Mouse (Mus musculus): Measurements from ENCODE around the gene Ggact. TPM values are rescaled to one million over a fixed set of nuclear protein-coding genes. Genes with fewer than 3 reads are reported as not detected.

Gene Ggact
- polyA plus RNA-seq, 1 experiment from 2014 or later = 16.1 TPM

GRCm38 (mm10) chr14:122834753-122835152, 78.8 kb downstream of the Ggact start:
- H3K9ac ChIP-seq (ENCODE audit: low read length) = no peak overlapping the region
- WGBS = 84% methylated on average over 1 of the region's 1 CpGs
- no peaks in the 10 kb centered on the region for H3K27me3 ChIP-seq (ENCODE audit: control insufficient read depth, insufficient read depth, low read length)
- ATAC-seq (replicated peaks; ENCODE audit: extremely low read depth, insufficient read depth, low FRiP score) = no peak
- no peaks in the 10 kb centered on the region for H3K4me1 ChIP-seq (ENCODE audit: control insufficient read depth, insufficient read depth, low read length)
- H3K4me2 ChIP-seq (ENCODE audit: low read depth, low read length) = no peak overlapping the region
- no peaks in the 10 kb centered on the region for H3K36me3 ChIP-seq (ENCODE audit: control insufficient read depth, insufficient read depth)
- H3K9me3 ChIP-seq (replicated peaks; ENCODE audit: control insufficient read depth, low read length) = no peaks in the 10 kb centered on the region
- no peak overlapping the region for H3K4me3 ChIP-seq (ENCODE audit: low read length)
- no peak overlapping the region for H3K27ac ChIP-seq (ENCODE audit: low read length)

DNA sequence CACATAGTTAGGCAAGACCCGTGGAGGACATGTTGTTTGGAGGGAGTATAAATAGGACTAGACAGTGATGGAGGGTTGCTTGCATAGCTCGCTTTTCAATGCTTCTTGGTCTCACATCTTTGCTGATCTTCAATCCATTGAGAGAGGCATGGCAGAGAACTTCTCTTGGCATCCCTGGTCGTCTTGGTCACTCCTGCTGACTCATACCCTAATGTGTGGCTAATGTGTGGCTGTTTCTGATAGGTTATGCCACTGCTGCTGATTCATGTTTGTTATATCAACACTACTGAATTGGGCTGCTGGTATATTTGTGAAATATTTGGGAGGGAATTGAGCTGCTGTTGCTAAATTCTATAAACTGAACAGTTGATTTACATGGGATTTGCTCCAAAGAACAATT, 79.9 kb downstream of the Ggact start:
- Histone ChIP-seq H3K27me3 (ENCODE audit: control insufficient read depth, insufficient read depth, low read length) (no peaks in the 10 kb centered on the region), H3K9me3 (replicated peaks; ENCODE audit: control insufficient read depth, low read length) (no peaks in the 10 kb centered on the region), H3K4me3 (ENCODE audit: low read length) (no peak overlapping the region), H3K36me3 (ENCODE audit: control insufficient read depth, insufficient read depth) (no peaks in the 10 kb centered on the region), H3K27ac (ENCODE audit: low read length) (no peak overlapping the region), H3K4me2 (ENCODE audit: low read depth, low read length) (no peak overlapping the region), H3K4me1 (ENCODE audit: control insufficient read depth, insufficient read depth, low read length) (no peaks in the 10 kb centered on the region), H3K9ac (ENCODE audit: low read length) (no peak overlapping the region)
- no peak for ATAC-seq (replicated peaks; ENCODE audit: extremely low read depth, insufficient read depth, low FRiP score)
- 83% methylated on average over 3 of the region's 3 CpGs for WGBS

- no peak overlapping the region for H3K4me2 ChIP-seq (ENCODE audit: low read depth, low read length)
- H3K4me1 ChIP-seq (ENCODE audit: control insufficient read depth, insufficient read depth, low read length) = no peaks in the 10 kb centered on the region
- no peaks in the 10 kb centered on the region for H3K36me3 ChIP-seq (ENCODE audit: control insufficient read depth, insufficient read depth)
- H3K9me3 ChIP-seq (replicated peaks; ENCODE audit: control insufficient read depth, low read length) = no peaks in the 10 kb centered on the region
- H3K4me3 ChIP-seq (ENCODE audit: low read length) = no peak overlapping the region
- no peak for ATAC-seq (replicated peaks; ENCODE audit: extremely low read depth, insufficient read depth, low FRiP score)
- H3K9ac ChIP-seq (ENCODE audit: low read length) = no peak overlapping the region
- no peaks in the 10 kb centered on the region for H3K27me3 ChIP-seq (ENCODE audit: control insufficient read depth, insufficient read depth, low read length)
- WGBS = 84% methylated on average over 1 of the region's 1 CpGs
- H3K27ac ChIP-seq (ENCODE audit: low read length) = no peak overlapping the region
These were observed 83.1 kb downstream of the Ggact start for GRCm38 (mm10) chr14:122830433-122830832.

DNA sequence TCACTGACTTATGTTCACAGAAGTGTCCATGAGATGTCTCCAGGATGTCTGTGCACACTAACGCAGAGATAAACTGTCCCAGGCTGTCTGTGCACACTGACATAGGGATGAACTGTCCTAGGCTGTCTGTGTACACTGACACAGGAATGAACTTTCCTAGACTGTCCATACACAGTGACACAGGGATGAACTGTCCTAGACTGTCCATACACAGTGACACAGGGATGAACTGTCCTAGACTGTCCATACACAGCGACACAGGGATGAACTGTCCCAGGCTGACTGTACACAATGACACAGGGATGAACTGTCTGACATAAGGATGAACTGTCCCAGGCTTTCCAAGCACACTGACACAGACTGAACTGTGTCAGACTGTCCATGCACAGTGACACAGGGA, 88.1 kb downstream of the Ggact start:
- no peak for ATAC-seq (replicated peaks; ENCODE audit: extremely low read depth, insufficient read depth, low FRiP score)
- H3K4me3 ChIP-seq (ENCODE audit: low read length) = no peak overlapping the region
- H3K4me1 ChIP-seq (ENCODE audit: control insufficient read depth, insufficient read depth, low read length) = no peaks in the 10 kb centered on the region
- no peaks in the 10 kb centered on the region for H3K27me3 ChIP-seq (ENCODE audit: control insufficient read depth, insufficient read depth, low read length)
- H3K27ac ChIP-seq (ENCODE audit: low read length) = no peak overlapping the region
- no peaks in the 10 kb centered on the region for H3K9me3 ChIP-seq (replicated peaks; ENCODE audit: control insufficient read depth, low read length)
- H3K36me3 ChIP-seq (ENCODE audit: control insufficient read depth, insufficient read depth) = no peaks in the 10 kb centered on the region; the same call in 1 of the 2 replicates
- H3K4me2 ChIP-seq (ENCODE audit: low read depth, low read length) = no peak overlapping the region
- WGBS = 83% methylated on average over 2 of the region's 2 CpGs
- H3K9ac ChIP-seq (ENCODE audit: low read length) = no peak overlapping the region

DNA sequence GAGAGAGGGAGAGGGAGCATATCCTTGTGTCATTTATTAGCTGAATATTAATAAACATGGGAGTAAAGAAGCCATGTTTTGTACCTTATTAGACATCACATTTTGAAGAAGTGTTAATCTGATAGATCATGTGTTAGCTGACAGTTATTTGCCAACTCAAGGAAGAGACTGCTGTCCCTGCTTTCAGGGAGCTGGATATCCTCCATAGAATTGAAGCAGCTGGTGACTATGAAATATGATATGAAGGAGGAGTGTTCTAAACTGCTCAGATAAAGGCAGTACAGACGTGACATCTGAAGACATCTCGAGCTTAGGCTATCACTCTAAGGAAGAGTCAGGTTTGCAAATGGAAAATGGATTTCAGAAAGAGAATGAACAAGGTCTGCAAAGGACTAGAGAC, 89.8 kb downstream of the Ggact start:
- no peaks in the 10 kb centered on the region for H3K9me3 ChIP-seq (replicated peaks; ENCODE audit: control insufficient read depth, low read length)
- ATAC-seq (replicated peaks; ENCODE audit: extremely low read depth, insufficient read depth, low FRiP score) = no peak
- H3K36me3 ChIP-seq (ENCODE audit: control insufficient read depth, insufficient read depth) = no peaks in the 10 kb centered on the region; the same call in 1 of the 2 replicates
- no peaks in the 10 kb centered on the region for H3K27me3 ChIP-seq (ENCODE audit: control insufficient read depth, insufficient read depth, low read length)
- H3K4me1 ChIP-seq (ENCODE audit: control insufficient read depth, insufficient read depth, low read length) = no peaks in the 10 kb centered on the region
- H3K4me3 ChIP-seq (ENCODE audit: low read length) = no peak overlapping the region
- no peak overlapping the region for H3K9ac ChIP-seq (ENCODE audit: low read length)
- no peak overlapping the region for H3K4me2 ChIP-seq (ENCODE audit: low read depth, low read length)
- WGBS = 53% methylated on average over 2 of the region's 2 CpGs
- no peak overlapping the region for H3K27ac ChIP-seq (ENCODE audit: low read length)

GRCm38 (mm10) chr14:122821002-122821401, 92.6 kb downstream of the Ggact start:
- Histone ChIP-seq H3K36me3 (ENCODE audit: control insufficient read depth, insufficient read depth) (no peaks in the 10 kb centered on the region; the same call in 1 of the 2 replicates), H3K27ac (ENCODE audit: low read length) (no peak overlapping the region), H3K4me1 (ENCODE audit: control insufficient read depth, insufficient read depth, low read length) (no peaks in the 10 kb centered on the region), H3K4me3 (ENCODE audit: low read length) (no peak overlapping the region), H3K4me2 (ENCODE audit: low read depth, low read length) (no peak overlapping the region), H3K27me3 (ENCODE audit: control insufficient read depth, insufficient read depth, low read length) (no peaks in the 10 kb centered on the region), H3K9me3 (replicated peaks; ENCODE audit: control insufficient read depth, low read length) (no peaks in the 10 kb centered on the region), H3K9ac (ENCODE audit: low read length) (no peak overlapping the region)
- WGBS = 90% methylated on average over 3 of the region's 3 CpGs
- ATAC-seq (replicated peaks; ENCODE audit: extremely low read depth, insufficient read depth, low FRiP score) = no peak

DNA sequence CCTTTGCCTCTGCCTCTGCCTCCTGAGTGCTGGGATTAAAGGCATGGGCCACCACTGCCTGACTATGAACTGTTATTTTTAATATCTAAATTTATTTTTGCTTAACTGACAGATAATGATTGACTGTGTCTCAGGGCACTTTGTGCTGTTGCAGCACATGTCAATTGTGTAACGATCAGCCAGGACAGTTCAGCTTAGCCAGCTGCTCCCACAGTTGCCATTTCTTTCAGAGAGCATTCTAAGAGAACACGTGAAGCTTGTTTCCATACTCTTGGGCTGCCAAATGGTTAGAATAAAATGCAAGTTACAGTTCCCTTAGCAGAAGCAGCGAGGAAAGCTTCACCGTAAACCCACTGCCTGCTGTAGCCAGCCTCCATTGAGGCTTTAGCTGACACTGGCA, 113.3 kb downstream of the Ggact start:
- no peak overlapping the region for H3K9ac ChIP-seq (ENCODE audit: low read length)
- H3K4me2 ChIP-seq (ENCODE audit: low read depth, low read length) = no peak overlapping the region
- 84% methylated on average over 4 of the region's 4 CpGs for WGBS
- no peaks in the 10 kb centered on the region for H3K27me3 ChIP-seq (ENCODE audit: control insufficient read depth, insufficient read depth, low read length)
- H3K4me1 ChIP-seq (ENCODE audit: control insufficient read depth, insufficient read depth, low read length) = peaks cover 9% of the 10 kb centered on the region; the same call in 1 of the 2 replicates
- H3K36me3 ChIP-seq (ENCODE audit: control insufficient read depth, insufficient read depth) = no peaks in the 10 kb centered on the region
- H3K27ac ChIP-seq (ENCODE audit: low read length) = no peak overlapping the region
- H3K4me3 ChIP-seq (ENCODE audit: low read length) = no peak overlapping the region
- ATAC-seq (replicated peaks; ENCODE audit: extremely low read depth, insufficient read depth, low FRiP score) = no peak
- H3K9me3 ChIP-seq (replicated peaks; ENCODE audit: control insufficient read depth, low read length) = no peaks in the 10 kb centered on the region

DNA sequence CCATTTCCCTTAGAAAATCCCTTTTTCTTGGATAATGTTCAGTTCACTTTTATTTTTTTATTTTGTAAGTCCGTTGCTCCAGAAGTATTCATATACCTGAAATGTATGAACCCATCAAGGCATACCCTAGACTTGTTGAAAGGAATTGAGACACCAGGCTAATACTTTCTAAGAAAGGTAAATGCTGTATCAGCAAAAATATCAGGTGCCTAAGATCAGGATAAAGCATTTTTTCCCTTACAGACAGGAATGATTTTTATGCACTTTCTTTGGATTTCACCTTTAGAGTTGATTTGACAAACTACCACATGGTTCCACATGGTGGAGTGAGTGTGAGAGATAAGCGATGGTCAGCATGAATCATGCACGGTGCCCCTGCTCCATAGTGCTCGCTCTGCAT, 120.2 kb downstream of the Ggact start:
- H3K36me3 ChIP-seq (ENCODE audit: control insufficient read depth, insufficient read depth) = no peaks in the 10 kb centered on the region
- no peak overlapping the region for H3K9ac ChIP-seq (ENCODE audit: low read length)
- H3K27ac ChIP-seq (ENCODE audit: low read length) = no peak overlapping the region
- H3K4me2 ChIP-seq (ENCODE audit: low read depth, low read length) = no peak overlapping the region
- no peaks in the 10 kb centered on the region for H3K27me3 ChIP-seq (ENCODE audit: control insufficient read depth, insufficient read depth, low read length)
- 79% methylated on average over 4 of the region's 4 CpGs for WGBS
- no peak for ATAC-seq (replicated peaks; ENCODE audit: extremely low read depth, insufficient read depth, low FRiP score)
- no peaks in the 10 kb centered on the region for H3K4me1 ChIP-seq (ENCODE audit: control insufficient read depth, insufficient read depth, low read length)
- no peaks in the 10 kb centered on the region for H3K9me3 ChIP-seq (replicated peaks; ENCODE audit: control insufficient read depth, low read length)
- H3K4me3 ChIP-seq (ENCODE audit: low read length) = no peak overlapping the region

DNA sequence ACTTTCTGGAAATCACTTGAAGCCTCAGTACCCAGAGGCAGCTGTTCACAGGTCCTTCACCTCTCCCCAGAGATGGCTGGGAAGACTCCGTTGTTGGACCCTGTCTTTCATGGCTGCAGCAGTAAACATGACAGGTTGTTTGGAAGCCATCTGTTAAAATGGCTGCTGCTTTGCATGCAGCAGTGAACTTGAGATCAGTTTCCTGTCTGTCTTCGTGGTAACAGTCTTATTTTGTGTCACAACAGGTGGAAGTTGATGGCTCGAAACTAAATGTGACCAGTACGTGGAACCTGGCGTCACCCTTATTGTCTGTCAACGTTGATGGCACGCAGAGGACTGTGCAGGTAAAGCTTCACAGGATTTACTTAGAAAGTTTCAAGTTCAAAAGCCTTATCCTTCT, 123.4 kb downstream of the Ggact start:
- H3K36me3 ChIP-seq (ENCODE audit: control insufficient read depth, insufficient read depth) = no peaks in the 10 kb centered on the region
- ATAC-seq (replicated peaks; ENCODE audit: extremely low read depth, insufficient read depth, low FRiP score) = no peak
- H3K4me3 ChIP-seq (ENCODE audit: low read length) = no peak overlapping the region
- 78% methylated on average over 7 of the region's 7 CpGs for WGBS
- no peaks in the 10 kb centered on the region for H3K4me1 ChIP-seq (ENCODE audit: control insufficient read depth, insufficient read depth, low read length)
- H3K9ac ChIP-seq (ENCODE audit: low read length) = no peak overlapping the region
- no peak overlapping the region for H3K4me2 ChIP-seq (ENCODE audit: low read depth, low read length)
- no peak overlapping the region for H3K27ac ChIP-seq (ENCODE audit: low read length)
- H3K27me3 ChIP-seq (ENCODE audit: control insufficient read depth, insufficient read depth, low read length) = no peaks in the 10 kb centered on the region
- H3K9me3 ChIP-seq (replicated peaks; ENCODE audit: control insufficient read depth, low read length) = no peaks in the 10 kb centered on the region

DNA sequence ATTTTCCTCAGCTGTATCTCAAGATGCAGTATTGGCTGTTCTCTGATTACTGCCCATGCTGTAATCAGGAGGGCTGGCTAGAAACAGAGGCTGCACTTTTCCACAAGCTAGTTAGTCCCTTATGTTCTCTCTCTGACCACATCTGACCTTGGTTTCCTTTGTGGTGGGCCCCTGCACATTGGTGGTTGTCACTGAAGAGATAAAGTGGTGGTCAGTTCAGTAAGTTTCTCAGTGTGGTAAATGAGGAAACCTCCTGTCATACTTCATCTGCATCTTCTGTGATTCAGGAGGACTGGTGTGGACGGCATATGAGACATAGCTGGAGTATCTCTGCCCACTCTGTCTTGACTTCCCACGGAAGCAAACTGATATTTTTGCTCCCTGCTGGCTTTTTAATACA, 125.4 kb downstream of the Ggact start:
- H3K9me3 ChIP-seq (replicated peaks; ENCODE audit: control insufficient read depth, low read length) = no peaks in the 10 kb centered on the region
- no peak overlapping the region for H3K4me2 ChIP-seq (ENCODE audit: low read depth, low read length)
- no peaks in the 10 kb centered on the region for H3K36me3 ChIP-seq (ENCODE audit: control insufficient read depth, insufficient read depth)
- no peaks in the 10 kb centered on the region for H3K4me1 ChIP-seq (ENCODE audit: control insufficient read depth, insufficient read depth, low read length)
- H3K4me3 ChIP-seq (ENCODE audit: low read length) = no peak overlapping the region
- H3K9ac ChIP-seq (ENCODE audit: low read length) = no peak overlapping the region
- WGBS = 53% methylated on average over 2 of the region's 2 CpGs
- H3K27me3 ChIP-seq (ENCODE audit: control insufficient read depth, insufficient read depth, low read length) = no peaks in the 10 kb centered on the region
- no peak overlapping the region for H3K27ac ChIP-seq (ENCODE audit: low read length)
- ATAC-seq (replicated peaks; ENCODE audit: extremely low read depth, insufficient read depth, low FRiP score) = no peak

Measured in heart, embryonic 16.5 days (tissue).